Mouse (Mus musculus) liver, postnatal 0 days (tissue): ENCODE data around the gene Hoxd10. TPM values are rescaled to one million over a fixed set of nuclear protein-coding genes. Genes with fewer than 3 reads are reported as not detected.

Experiments
- ATAC-seq: fragments of 200-750 bp; cut with Nextera tagmentation; 2 replicates; pipeline ENCODE4 v1.8.0; 2017; ENCODE audit warnings: mild to moderate bottlenecking, moderate library complexity
- DNase-seq: peaks from one replicate; pipeline ENCODE4 v3.0.0-alpha.2; 2016
- H3K27ac ChIP-seq: fragments of 300-500 bp; sonication (generic); 2 replicates; pipeline ENCODE4 v1.5.1; 2014; ENCODE audit warnings: antibody characterized with exemption, moderate library complexity, mild to moderate bottlenecking, low read depth
- H3K27me3 ChIP-seq: fragments of 300-500 bp; sonication (generic); 2 replicates; pipeline ENCODE4 v1.6.1; 2014; ENCODE audit warnings: low read length, control low read depth, mixed read lengths; ENCODE audit not compliant: insufficient read depth
- H3K36me3 ChIP-seq: fragments of 300-500 bp; sonication (generic); replicated peaks from 2 replicates; pipeline ENCODE4 v1.6.1; 2014; ENCODE audit warnings: mild to moderate bottlenecking, control low read depth, low read length, moderate library complexity, mixed read lengths; ENCODE audit not compliant: insufficient read depth
- H3K4me1 ChIP-seq: fragments of 300-500 bp; sonication (generic); 2 replicates; pipeline ENCODE4 v1.6.1; 2014; ENCODE audit warnings: antibody characterized with exemption, mild to moderate bottlenecking, control low read depth; ENCODE audit not compliant: insufficient read depth
- H3K4me2 ChIP-seq: fragments of 300-500 bp; sonication (generic); 2 replicates; pipeline ENCODE4 v1.6.1; 2014; ENCODE audit warnings: low read depth, mild to moderate bottlenecking, low read length, moderate library complexity, mixed read lengths
- H3K4me3 ChIP-seq: fragments of 300-500 bp; sonication (generic); 2 replicates; pipeline ENCODE4 v1.5.1; 2014; ENCODE audit warnings: low read depth, low read length
- H3K9ac ChIP-seq: fragments of 300-500 bp; sonication (generic); replicated peaks from 2 replicates; pipeline ENCODE4 v1.6.1; 2014; ENCODE audit warnings: mild to moderate bottlenecking, moderate library complexity
- H3K9me3 ChIP-seq: fragments of 300-500 bp; sonication (generic); 2 replicates; pipeline ENCODE4 v1.6.1; 2016; ENCODE audit warnings: mild to moderate bottlenecking, control low read depth, low read length, mixed read lengths
- CTCF ChIP-seq: sonication (generic); IDR thresholded peaks from 2 replicates; pipeline ENCODE4 v1.5.1; 2016; ENCODE audit warnings: antibody characterized with exemption, low read depth
- EP300 ChIP-seq: IDR thresholded peaks from 2 replicates; pipeline ENCODE4 v1.6.1; 2016; ENCODE audit warnings: antibody characterized with exemption, low read depth, mild to moderate bottlenecking
- WGBS: fragments of 180-500 bp; shearing (Covaris S2); extraction: QIAGEN DNeasy Blood & Tissue Kit; methylation state at CpG from one replicate; pipeline ENCODE4 v1.1.7; 2014; ENCODE audit not compliant: insufficient replicate concordance; 5-methylcytosine and 5-hydroxymethylcytosine counted together
- polyA plus RNA-seq: library from polyadenylated mRNA; unstranded; fragments of >200 nt; fragmentation: Nextera tagmentation; extraction: Ambion mirVana; gene quantifications from 2 replicates; pipeline ENCODE4 v1.2.1, GENCODE M21; 2015

The Hoxd10 gene
- polyA plus RNA-seq, 1 experiment from 2014 or later, result not detected

DNA sequence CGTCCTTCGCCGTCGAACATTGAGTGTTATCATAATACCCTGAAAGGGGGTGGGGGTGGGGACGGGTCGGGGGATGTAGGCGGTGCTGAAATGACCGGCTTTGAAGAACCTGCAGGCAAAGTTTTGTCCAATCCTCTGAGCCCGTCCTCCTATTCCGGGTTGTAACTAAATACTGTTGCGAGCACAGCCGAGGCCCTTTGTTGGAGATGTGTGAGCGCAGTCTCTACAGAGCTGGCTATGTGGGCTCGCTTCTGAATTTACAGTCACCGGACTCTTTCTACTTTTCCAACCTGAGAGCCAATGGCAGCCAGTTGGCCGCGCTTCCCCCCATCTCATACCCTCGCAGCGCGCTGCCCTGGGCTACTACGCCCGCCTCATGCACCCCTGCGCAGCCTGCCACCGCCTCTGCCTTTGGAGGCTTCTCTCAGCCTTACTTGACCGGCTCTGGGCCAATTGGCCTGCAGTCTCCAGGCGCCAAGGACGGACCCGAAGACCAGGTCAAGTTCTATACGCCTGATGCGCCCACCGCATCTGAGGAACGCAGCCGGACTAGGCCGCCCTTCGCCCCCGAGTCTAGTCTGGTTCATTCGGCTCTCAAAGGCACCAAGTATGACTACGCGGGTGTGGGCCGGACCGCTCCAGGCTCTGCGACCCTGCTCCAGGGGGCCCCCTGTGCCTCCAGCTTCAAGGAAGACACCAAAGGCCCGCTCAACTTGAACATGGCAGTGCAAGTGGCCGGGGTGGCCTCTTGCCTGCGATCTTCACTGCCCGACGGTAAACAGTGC, 16.7 kb upstream of the Hoxd10 start, which contains the start of gene Hoxd12:
Gene Hoxd12 (plus strand): TSS at position 133 of the 785 bp plus-strand sequence.
- no peak for TF ChIP-seq CTCF
- TF ChIP-seq EP300, result no peak
- H3K4me3 ChIP-seq, result no peak within 1 kb of the TSS
- WGBS, result 3% methylated on average over 47 of the region's 47 CpGs
- no peak for ATAC-seq
- H3K27me3 ChIP-seq, result peaks cover 100% of the 10 kb centered on the region
- DNase-seq, result no peak
- H3K27ac ChIP-seq, result no peak within 1 kb of the TSS
- H3K4me2 ChIP-seq, result no peak within 1 kb of the TSS
- H3K4me1 ChIP-seq, result no peaks in the 10 kb centered on the region
- H3K36me3 ChIP-seq, result no peaks in the 10 kb centered on the region
- no peak within 1 kb of the TSS for H3K9ac ChIP-seq
- no peaks in the 10 kb centered on the region for H3K9me3 ChIP-seq

DNA sequence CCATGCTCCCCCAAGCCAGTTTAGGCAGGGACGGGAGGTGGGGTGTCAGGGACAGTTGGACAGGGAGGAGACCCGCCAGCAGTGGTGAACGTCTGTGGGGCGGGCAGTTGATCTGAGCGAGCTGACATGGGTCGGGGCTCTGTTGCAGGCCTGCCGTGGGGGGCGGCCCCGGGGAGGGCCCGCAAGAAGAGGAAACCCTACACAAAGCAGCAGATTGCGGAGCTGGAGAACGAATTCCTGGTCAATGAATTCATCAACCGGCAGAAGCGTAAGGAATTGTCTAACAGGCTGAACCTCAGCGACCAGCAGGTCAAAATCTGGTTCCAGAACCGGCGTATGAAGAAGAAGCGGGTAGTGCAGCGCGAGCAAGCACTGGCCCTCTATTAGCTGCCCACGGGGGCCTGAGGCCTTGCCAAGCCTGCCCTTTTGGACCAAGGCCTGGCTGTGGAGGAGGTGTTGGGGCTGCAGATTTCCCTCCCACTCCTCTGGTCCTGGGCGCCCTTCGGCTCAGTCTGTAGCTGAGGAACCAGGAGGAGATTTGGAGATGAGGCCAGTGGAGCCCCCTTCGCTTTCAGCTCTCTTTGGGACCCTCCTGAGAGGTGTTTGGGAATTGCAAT, 15.9 kb upstream of the Hoxd10 start:
- H3K27me3 ChIP-seq, result peaks cover 100% of the 10 kb centered on the region
- H3K4me3 ChIP-seq, result no peak overlapping the region
- no peaks in the 10 kb centered on the region for H3K36me3 ChIP-seq
- H3K27ac ChIP-seq, result no peak overlapping the region
- H3K9me3 ChIP-seq, result no peaks in the 10 kb centered on the region
- TF ChIP-seq CTCF, result no peak
- no peak for TF ChIP-seq EP300
- H3K4me1 ChIP-seq, result no peaks in the 10 kb centered on the region
- no peak for DNase-seq
- ATAC-seq, result no peak
- no peak overlapping the region for H3K4me2 ChIP-seq
- no peak overlapping the region for H3K9ac ChIP-seq
- WGBS, result 9% methylated on average over 24 of the region's 24 CpGs

DNA sequence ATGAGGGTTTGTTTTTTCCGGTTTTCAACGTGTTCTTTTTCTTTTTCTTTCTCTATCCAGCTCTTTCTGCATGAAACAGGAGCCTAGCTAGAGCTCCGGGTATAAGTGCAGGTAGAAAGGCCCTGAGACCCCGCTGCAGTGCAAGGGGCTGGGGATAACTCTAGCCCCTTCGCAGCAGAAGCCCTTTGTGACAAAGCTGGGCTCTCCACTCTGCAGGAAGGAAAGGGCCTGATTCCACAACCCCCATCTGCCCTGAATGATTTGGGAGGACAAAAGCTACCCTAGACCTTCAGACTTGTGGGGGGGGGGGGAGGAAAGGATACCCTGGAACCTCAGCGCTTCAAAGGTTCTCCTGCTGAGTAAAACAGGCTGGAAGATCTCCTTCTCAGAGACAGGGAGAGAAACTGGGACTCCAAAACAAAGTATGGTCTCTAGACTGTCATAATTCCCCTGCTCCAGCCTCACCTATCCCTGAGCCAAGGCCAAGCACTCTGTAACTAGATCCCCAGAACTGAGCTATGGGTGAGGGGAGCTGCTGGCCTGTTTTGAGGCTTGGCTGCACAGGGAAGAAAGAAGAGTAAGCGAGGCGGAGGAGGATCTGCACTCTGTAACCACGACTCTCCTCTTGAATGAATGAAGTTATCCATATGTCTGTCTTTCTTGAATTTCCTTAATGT, 15.2 kb upstream of the Hoxd10 start:
- TF ChIP-seq EP300, result no peak
- TF ChIP-seq CTCF, result no peak
- Histone ChIP-seq H3K9me3 (no peaks in the 10 kb centered on the region), H3K9ac (no peak overlapping the region), H3K27me3 (peaks cover 100% of the 10 kb centered on the region), H3K4me3 (no peak overlapping the region), H3K36me3 (no peaks in the 10 kb centered on the region), H3K4me2 (no peak overlapping the region), H3K27ac (no peak overlapping the region), H3K4me1 (no peaks in the 10 kb centered on the region)
- DNase-seq (no peak), ATAC-seq (no peak)
- 6% methylated on average over 9 of the region's 9 CpGs for WGBS

DNA sequence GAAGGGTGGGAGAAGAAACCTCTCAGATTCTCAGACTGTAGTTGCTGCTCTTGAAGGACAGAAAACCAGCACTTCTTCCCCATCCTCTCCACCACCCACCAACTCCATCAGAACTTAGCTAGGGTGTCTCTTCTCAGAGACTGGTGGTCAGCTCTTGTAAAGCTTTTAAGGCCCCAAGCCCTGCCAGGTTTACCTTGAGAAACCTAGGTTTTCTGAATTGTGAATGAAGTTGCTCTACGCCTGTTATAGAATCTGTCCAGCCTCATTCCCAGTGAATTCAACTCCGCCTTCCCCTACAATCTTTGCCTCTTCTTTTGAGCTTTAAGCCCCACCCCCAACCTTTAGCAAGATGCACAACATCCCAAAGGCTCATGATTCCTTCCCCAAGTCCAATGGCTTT, 14.6 kb upstream of the Hoxd10 start:
- WGBS, result 13% methylated on average over 2 of the region's 2 CpGs
- Histone ChIP-seq H3K9ac (no peak overlapping the region), H3K4me2 (no peak overlapping the region), H3K36me3 (no peaks in the 10 kb centered on the region), H3K27ac (no peak overlapping the region), H3K9me3 (no peaks in the 10 kb centered on the region), H3K27me3 (peaks cover 100% of the 10 kb centered on the region), H3K4me3 (no peak overlapping the region), H3K4me1 (peaks cover 3% of the 10 kb centered on the region; the same call in 1 of the 2 replicates)
- no peak for TF ChIP-seq CTCF
- TF ChIP-seq EP300, result no peak
- DNase-seq (no peak), ATAC-seq (no peak)

DNA sequence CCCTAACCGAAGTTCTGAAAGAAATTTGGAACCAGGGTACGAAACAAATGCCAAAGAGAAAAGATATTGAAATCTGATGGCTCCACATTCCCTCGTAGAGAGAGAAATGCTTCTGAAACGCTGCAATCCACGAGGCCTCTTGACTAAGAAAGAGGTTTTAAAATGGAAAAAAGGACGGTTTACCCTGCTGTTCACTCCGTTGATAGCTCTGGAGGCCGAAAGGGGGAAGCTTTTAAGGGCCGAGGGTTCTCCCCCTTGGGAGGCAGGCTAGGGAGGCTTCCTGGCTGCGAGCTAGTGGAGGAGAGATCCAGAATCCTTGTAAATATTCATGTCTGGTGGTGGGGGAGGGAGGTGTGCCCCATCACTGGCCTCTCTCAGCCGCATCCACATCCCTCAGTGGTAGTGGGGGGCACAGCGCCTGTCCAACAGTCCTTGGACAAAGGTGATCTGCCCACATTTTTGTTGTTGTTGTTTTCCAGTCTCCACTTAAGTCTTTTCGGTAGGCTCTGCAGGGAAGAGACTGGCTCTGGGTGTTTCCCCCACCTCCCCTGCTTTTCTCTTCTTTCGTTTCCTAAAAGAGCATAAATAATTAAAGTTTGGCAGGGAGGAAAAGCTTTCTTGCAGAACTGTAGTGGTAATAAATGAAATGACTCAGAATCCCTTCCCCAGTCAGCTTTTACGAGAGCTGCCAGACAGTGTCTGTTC, 12.7 kb upstream of the Hoxd10 start, which contains the start of gene Hoxd11:
Gene Hoxd11 (plus strand): TSS at position 667 of the 705 bp plus-strand sequence.
- Histone ChIP-seq H3K36me3 (no peaks in the 10 kb centered on the region), H3K4me3 (no peak within 1 kb of the TSS), H3K4me2 (no peak within 1 kb of the TSS), H3K27me3 (peaks cover 100% of the 10 kb centered on the region), H3K4me1 (peaks cover 3% of the 10 kb centered on the region; the same call in 1 of the 2 replicates), H3K9me3 (no peaks in the 10 kb centered on the region), H3K9ac (no peak within 1 kb of the TSS), H3K27ac (no peak within 1 kb of the TSS)
- ATAC-seq, result no peak
- no peak for TF ChIP-seq CTCF
- DNase-seq, result peak; percentile 8
- WGBS, result 2% methylated on average over 15 of the region's 15 CpGs
